In the genomic region with DNA sequence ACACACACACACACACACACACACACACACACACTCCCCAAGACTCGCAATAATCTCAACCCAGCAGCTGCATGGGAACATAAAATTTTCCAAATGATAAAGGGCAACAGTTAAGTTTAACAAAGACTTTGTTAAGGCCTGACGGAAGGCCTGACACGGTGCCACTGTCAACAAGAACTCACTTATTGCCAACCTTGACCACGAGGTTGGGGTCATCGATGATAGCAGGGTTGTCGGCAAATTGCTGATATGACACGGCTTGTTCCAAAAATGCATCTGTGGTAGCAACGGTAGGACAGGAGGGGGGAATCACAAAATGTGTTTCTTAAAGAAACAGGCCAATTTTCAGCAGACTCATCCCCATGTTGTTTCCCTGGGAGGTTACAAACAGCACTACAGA, we compare ENCODE assay signal across 21 mouse cellular contexts.
"Had no signal": no experiment of that assay in that cellular context is flagged by ENCODE, and none has a peak within 500 bp of the region (broad histone marks: within the 10 kb centered on the region; RNA-seq: fewer than 3 reads in every experiment).

No protein-coding gene starts in this region.

- H3K9ac ChIP-seq: heart, embryonic 12.5 days; hindbrain, embryonic 12.5 days; hindbrain, embryonic 14.5 days; intestine, embryonic 15.5 days; limb, embryonic 13.5 days; limb, embryonic 15.5 days; liver, embryonic 13.5 days had no signal

- DNase-seq: heart, postnatal 36 days; kidney, adult 18-20 months; kidney, adult 8-10 months; kidney, postnatal 10 days; kidney, postnatal 25 days; kidney, postnatal 4 days; liver, embryonic 13.5 days had no signal

- H3K4me3 ChIP-seq: heart, embryonic 10.5 days; heart, embryonic 12.5 days; hindbrain, embryonic 10.5 days; hindbrain, embryonic 12.5 days; intestine, embryonic 15.5 days; layer of hippocampus, adult 2 months; left cerebral cortex, adult 2 months; limb, embryonic 13.5 days; limb, embryonic 15.5 days; liver, embryonic 13.5 days had no signal

- H3K27me3 ChIP-seq: heart, embryonic 12.5 days; hindbrain, embryonic 12.5 days; intestine, embryonic 15.5 days; limb, embryonic 13.5 days; limb, embryonic 15.5 days; liver, embryonic 13.5 days had no signal

- H3K4me1 ChIP-seq: heart, embryonic 10.5 days; heart, embryonic 12.5 days; hindbrain, embryonic 10.5 days; hindbrain, embryonic 12.5 days; intestine, embryonic 15.5 days; liver, embryonic 13.5 days had no signal

- H3K4me2 ChIP-seq: heart, embryonic 12.5 days; hindbrain, embryonic 12.5 days; hindbrain, embryonic 14.5 days; intestine, embryonic 15.5 days; limb, embryonic 13.5 days; limb, embryonic 15.5 days; liver, embryonic 11.5 days; liver, embryonic 13.5 days had no signal

- H3K9me3 ChIP-seq: heart, embryonic 10.5 days; hindbrain, embryonic 10.5 days; hindbrain, embryonic 12.5 days; intestine, embryonic 15.5 days; limb, embryonic 13.5 days; limb, embryonic 15.5 days; liver, embryonic 13.5 days had no signal

- ATAC-seq: hindbrain, embryonic 16.5 days; inflammation-experienced regulatory T-cells, adult 6 months; intestine, embryonic 15.5 days; intestine, postnatal 0 days had no signal

- H3K27ac ChIP-seq: heart, embryonic 10.5 days; hindbrain, embryonic 10.5 days; hindbrain, embryonic 12.5 days; hindbrain, embryonic 14.5 days; intestine, embryonic 15.5 days; layer of hippocampus, adult 2 months; left cerebral cortex, adult 2 months; limb, embryonic 13.5 days; limb, embryonic 15.5 days; liver, embryonic 13.5 days had no signal
